Mouse (Mus musculus) embryonic facial prominence, embryonic 11.5 days (tissue): ENCODE measurements around the gene Ell. TPM values are rescaled to one million over a fixed set of nuclear protein-coding genes. Genes with fewer than 3 reads are reported as not detected.
A peak's percentile ranks its signal among the peaks of the same experiment; 100 is the strongest.

ENCODE experiments used
- ATAC-seq: fragments of 200-750 bp; cut with Nextera tagmentation; replicated peaks from 2 replicates; pipeline ENCODE4 v1.8.0; 2017; ENCODE audit warnings: low read depth; ENCODE audit not compliant: insufficient number of reproducible peaks, low FRiP score, low TSS enrichment
- DNase-seq: peaks from one replicate; pipeline ENCODE4 v3.0.0-alpha.2; 2015; ENCODE audit warnings: low spot score
- H3K27ac ChIP-seq: fragments of 300-500 bp; sonication (generic); replicated peaks from 2 replicates; pipeline ENCODE4 v1.5.1; 2014; ENCODE audit warnings: mild to moderate bottlenecking, low read depth, low read length, control low read depth
- H3K27me3 ChIP-seq: fragments of 300-500 bp; sonication (generic); 2 replicates; pipeline ENCODE4 v1.6.1; 2014; ENCODE audit warnings: mild to moderate bottlenecking, low read length, moderate library complexity, mixed read lengths; ENCODE audit not compliant: control insufficient read depth, insufficient read depth
- H3K36me3 ChIP-seq: fragments of 300-500 bp; sonication (generic); replicated peaks from 2 replicates; pipeline ENCODE4 v1.6.1; 2014; ENCODE audit warnings: low read depth, mild to moderate bottlenecking, low read length, moderate library complexity, mixed read lengths; ENCODE audit not compliant: control insufficient read depth, insufficient read depth
- H3K4me1 ChIP-seq: fragments of 300-500 bp; sonication (generic); 2 replicates; pipeline ENCODE4 v1.6.1; 2014; ENCODE audit warnings: low read length, mixed read lengths; ENCODE audit not compliant: control insufficient read depth, insufficient read depth
- H3K4me2 ChIP-seq: fragments of 300-500 bp; sonication (generic); 2 replicates; pipeline ENCODE4 v1.6.1; 2014; ENCODE audit warnings: low read depth, mild to moderate bottlenecking, control low read depth, low read length, moderate library complexity
- H3K4me3 ChIP-seq: fragments of 300-500 bp; sonication (generic); 2 replicates; pipeline ENCODE4 v1.5.1; 2014; ENCODE audit warnings: low read depth, low read length, control low read depth
- H3K9ac ChIP-seq: fragments of 300-500 bp; sonication (generic); replicated peaks from 2 replicates; pipeline ENCODE4 v1.6.1; 2014; ENCODE audit warnings: mild to moderate bottlenecking, control low read depth, low read length
- H3K9me3 ChIP-seq: fragments of 300-500 bp; sonication (generic); replicated peaks from 2 replicates; pipeline ENCODE4 v1.6.1; 2016; ENCODE audit warnings: mild to moderate bottlenecking, low read length, inconsistent platforms, mixed read lengths; ENCODE audit not compliant: control insufficient read depth
- WGBS: fragments of 180-500 bp; shearing (Covaris S2); extraction: QIAGEN DNeasy Blood & Tissue Kit; methylation state at CpG from one replicate; pipeline ENCODE4 v1.1.7; 2014; 5-methylcytosine and 5-hydroxymethylcytosine counted together
- polyA plus RNA-seq: library from polyadenylated mRNA; unstranded; fragments of >200 nt; fragmentation: Nextera tagmentation; extraction: Ambion mirVana; gene quantifications from 2 replicates; pipeline ENCODE4 v1.2.1, GENCODE M21; 2014

Gene Ell
- polyA plus RNA-seq, 1 experiment from 2014 or later: 16.1 TPM

GRCm38 (mm10) chr8:70595811-70596210 is 56.6 kb downstream of the Ell start:
- Histone ChIP-seq H3K9ac (no peak overlapping the region; the same call in 1 of the 2 replicates), H3K9me3 (no peaks in the 10 kb centered on the region), H3K36me3 (peaks cover 3% of the 10 kb centered on the region), H3K4me3 (no peak overlapping the region; the same call in 1 of the 2 replicates), H3K4me1 (peaks cover 19% of the 10 kb centered on the region), H3K4me2 (no peak overlapping the region), H3K27ac (no peak overlapping the region), H3K27me3 (no peaks in the 10 kb centered on the region)
- no peak for DNase-seq
- 91% methylated on average over 12 of the region's 12 CpGs for WGBS
- ATAC-seq: no peak

- H3K36me3 ChIP-seq: peaks cover 3% of the 10 kb centered on the region
Measured at GRCm38 (mm10) chr8:70596216-70596615, 57.0 kb downstream of the Ell start.

GRCm38 (mm10) chr8:70596775-70597416 is 57.6 kb downstream of the Ell start:
- no peak overlapping the region for H3K4me3 ChIP-seq

More at GRCm38 (mm10) chr8:70596216-70596615, 57.0 kb downstream of the Ell start:
- no peak overlapping the region for H3K4me2 ChIP-seq
- no peak for DNase-seq
- H3K9me3 ChIP-seq: no peaks in the 10 kb centered on the region
- no peak overlapping the region for H3K27ac ChIP-seq
- WGBS: 92% methylated on average over 18 of the region's 18 CpGs
- H3K4me3 ChIP-seq: no peak overlapping the region
- H3K27me3 ChIP-seq: no peaks in the 10 kb centered on the region
- no peak overlapping the region for H3K9ac ChIP-seq
- ATAC-seq: no peak
- H3K4me1 ChIP-seq: peaks cover 21% of the 10 kb centered on the region

GRCm38 (mm10) chr8:70597417-70598272 is 58.4 kb downstream of the Ell start:
- Histone ChIP-seq H3K27ac (no peak overlapping the region), H3K9me3 (no peaks in the 10 kb centered on the region), H3K36me3 (peaks cover 4% of the 10 kb centered on the region), H3K4me3 (peak overlapping the region; percentile 35), H3K9ac (peak overlapping the region; percentile 64), H3K27me3 (no peaks in the 10 kb centered on the region), H3K4me2 (peak overlapping the region; percentile 81), H3K4me1 (peaks cover 21% of the 10 kb centered on the region)
- DNase-seq (no peak), ATAC-seq (no peak)
- WGBS: 9% methylated on average over 54 of the region's 68 CpGs

More at GRCm38 (mm10) chr8:70596775-70597416, 57.6 kb downstream of the Ell start:
- peaks cover 21% of the 10 kb centered on the region for H3K4me1 ChIP-seq
- H3K27me3 ChIP-seq: no peaks in the 10 kb centered on the region
- H3K9me3 ChIP-seq: no peaks in the 10 kb centered on the region
- DNase-seq (no peak), ATAC-seq (no peak)
- WGBS: 87% methylated on average over 17 of the region's 17 CpGs
- no peak overlapping the region for H3K9ac ChIP-seq
- H3K4me2 ChIP-seq: peak overlapping the region; percentile 81; the same call in 1 of the 2 replicates
- peaks cover under 1% of the 10 kb centered on the region for H3K36me3 ChIP-seq
- H3K27ac ChIP-seq: no peak overlapping the region

- Histone ChIP-seq H3K4me2 (peak overlapping the region; percentile 81), H3K27ac (no peak overlapping the region), H3K9ac (peak overlapping the region; percentile 64), H3K36me3 (peaks cover 4% of the 10 kb centered on the region), H3K9me3 (no peaks in the 10 kb centered on the region), H3K4me1 (peaks cover 21% of the 10 kb centered on the region), H3K27me3 (no peaks in the 10 kb centered on the region), H3K4me3 (peak overlapping the region; percentile 35)
- DNase-seq: peak; percentile 87
- WGBS: 1% methylated on average over 29 of the region's 29 CpGs
- peak; percentile 4 for ATAC-seq
Measured at GRCm38 (mm10) chr8:70598283-70598682, 59.0 kb downstream of the Ell start.

GRCm38 (mm10) chr8:70598722-70599121 is 59.5 kb downstream of the Ell start:
- H3K27ac ChIP-seq: peak overlapping the region; percentile 28; the same call in 1 of the 2 replicates
- peaks cover 4% of the 10 kb centered on the region for H3K36me3 ChIP-seq
- peaks cover 19% of the 10 kb centered on the region for H3K4me1 ChIP-seq
- peak overlapping the region; percentile 35 for H3K4me3 ChIP-seq
- DNase-seq: peak; percentile 50
- H3K27me3 ChIP-seq: no peaks in the 10 kb centered on the region
- peak overlapping the region; percentile 64; the same call in 1 of the 2 replicates for H3K9ac ChIP-seq
- ATAC-seq: no peak
- peak overlapping the region; percentile 81 for H3K4me2 ChIP-seq
- WGBS: 13% methylated on average over 10 of the region's 10 CpGs
- H3K9me3 ChIP-seq: no peaks in the 10 kb centered on the region

GRCm38 (mm10) chr8:70599507-70600290 is 60.4 kb downstream of the Ell start:
- ATAC-seq: no peak
- no peak overlapping the region for H3K9ac ChIP-seq
- peaks cover 4% of the 10 kb centered on the region for H3K36me3 ChIP-seq

More at GRCm38 (mm10) chr8:70599507-70600290, 60.4 kb downstream of the Ell start:
- DNase-seq: no peak
- Histone ChIP-seq H3K4me1 (peaks cover 19% of the 10 kb centered on the region), H3K27me3 (no peaks in the 10 kb centered on the region), H3K9me3 (no peaks in the 10 kb centered on the region), H3K4me3 (no peak overlapping the region), H3K27ac (peak overlapping the region; percentile 65; the same call in 1 of the 2 replicates), H3K4me2 (no peak overlapping the region)
- WGBS: 85% methylated on average over 12 of the region's 12 CpGs
